Mouse (Mus musculus) stomach, postnatal 0 days (tissue): ENCODE results near the gene Ccm2. TPM values are rescaled to one million over a fixed set of nuclear protein-coding genes. Genes with fewer than 3 reads are reported as not detected.

Experiments
- ATAC-seq: fragments of 200-750 bp; cut with Nextera tagmentation; 2 replicates; pipeline ENCODE4 v1.8.0; 2017; ENCODE audit not compliant: low FRiP score, low TSS enrichment
- DNase-seq: peaks from one replicate; pipeline ENCODE4 v3.0.0-alpha.2; 2016; ENCODE audit warnings: low spot score
- H3K27ac ChIP-seq: fragments of 300-500 bp; sonication (generic); replicated peaks from 2 replicates; pipeline ENCODE4 v1.5.1; 2014; ENCODE audit warnings: mild to moderate bottlenecking, control low read depth
- H3K27me3 ChIP-seq: fragments of 300-500 bp; sonication (generic); 2 replicates; pipeline ENCODE4 v1.6.1; 2014; ENCODE audit warnings: low read length; ENCODE audit not compliant: control insufficient read depth, insufficient read depth
- H3K36me3 ChIP-seq: fragments of 300-500 bp; sonication (generic); 2 replicates; pipeline ENCODE4 v1.6.1; 2014; ENCODE audit warnings: low read length, mixed read lengths; ENCODE audit not compliant: control insufficient read depth, insufficient read depth
- H3K4me1 ChIP-seq: fragments of 300-500 bp; sonication (generic); replicated peaks from 2 replicates; pipeline ENCODE4 v1.6.1; 2014; ENCODE audit warnings: antibody characterized with exemption; ENCODE audit not compliant: control insufficient read depth, insufficient read depth
- H3K4me2 ChIP-seq: fragments of 300-500 bp; sonication (generic); replicated peaks from 2 replicates; pipeline ENCODE4 v1.6.1; 2014; ENCODE audit warnings: low read depth, mild to moderate bottlenecking, control low read depth, moderate library complexity
- H3K4me3 ChIP-seq: fragments of 300-500 bp; sonication (generic); 2 replicates; pipeline ENCODE4 v1.5.1; 2014; ENCODE audit warnings: low read depth, low read length, control low read depth
- H3K9ac ChIP-seq: fragments of 300-500 bp; sonication (generic); 2 replicates; pipeline ENCODE4 v1.6.1; 2014; ENCODE audit warnings: mild to moderate bottlenecking, low read length, control low read depth, mixed read lengths
- H3K9me3 ChIP-seq: fragments of 300-500 bp; sonication (generic); 2 replicates; pipeline ENCODE4 v1.6.1; 2016; ENCODE audit warnings: low read length; ENCODE audit not compliant: control insufficient read depth
- CTCF ChIP-seq: IDR thresholded peaks from 2 replicates; pipeline ENCODE4 v1.5.1; 2016; ENCODE audit warnings: antibody characterized with exemption, low read depth, mild to moderate bottlenecking, moderate library complexity
- EP300 ChIP-seq: optimal IDR thresholded peaks from 2 replicates; pipeline ENCODE3; 2016; ENCODE audit warnings: antibody characterized with exemption
- WGBS: fragments of 180-500 bp; shearing (Covaris S2); extraction: QIAGEN DNeasy Blood & Tissue Kit; methylation state at CpG from one replicate; pipeline ENCODE4 v1.1.7; 2014; 5-methylcytosine and 5-hydroxymethylcytosine counted together
- polyA plus RNA-seq: library from polyadenylated mRNA; unstranded; fragments of >200 nt; fragmentation: Nextera tagmentation; extraction: Ambion mirVana; gene quantifications from 2 replicates; pipeline ENCODE4 v1.2.1, GENCODE M21; 2015

The Ccm2 gene
- polyA plus RNA-seq, 1 experiment from 2014 or later: 45.7 TPM

- WGBS: 12% methylated on average over 10 of the region's 13 CpGs
- peak overlapping the region; percentile 50 for H3K9ac ChIP-seq
- DNase-seq (no peak), ATAC-seq (no peak)
- H3K27ac ChIP-seq: peak overlapping the region; percentile 75
- 0 out of 2 replicates have a peak, but pooled peaks cover 3% of the 10 kb centered on the region for H3K4me1 ChIP-seq
- H3K4me3 ChIP-seq: peak overlapping the region; percentile 37
- no peaks in the 10 kb centered on the region for H3K27me3 ChIP-seq
- peak overlapping the region; percentile 58 for H3K4me2 ChIP-seq
- TF ChIP-seq EP300: no peak
- peak; percentile 65 for TF ChIP-seq CTCF
- H3K9me3 ChIP-seq: no peaks in the 10 kb centered on the region
- no peaks in the 10 kb centered on the region for H3K36me3 ChIP-seq
Observed at GRCm38 (mm10) chr11:6605021-6605481, 58.4 kb downstream of the Ccm2 start.

- Histone ChIP-seq H3K4me2 (peak within 1 kb of the TSS; percentile 58), H3K36me3 (no peaks in the 10 kb centered on the region), H3K4me1 (0 out of 2 replicates have a peak, but pooled peaks cover 3% of the 10 kb centered on the region), H3K9me3 (no peaks in the 10 kb centered on the region), H3K4me3 (peak within 1 kb of the TSS; percentile 37), H3K9ac (peak within 1 kb of the TSS; percentile 50), H3K27ac (peak within 1 kb of the TSS; percentile 75), H3K27me3 (no peaks in the 10 kb centered on the region)
- WGBS: 5% methylated on average over 28 of the region's 41 CpGs
- TF ChIP-seq EP300 (no peak), CTCF (peak; percentile 17; the same call in 1 of the 2 replicates)
- DNase-seq (peak; percentile 58), ATAC-seq (peak; percentile 50; the same call in 1 of the 2 replicates)
Observed at GRCm38 (mm10) chr11:6605491-6606399, 59.1 kb downstream of the Ccm2 start, which contains the start of gene Nacad. Nacad (minus strand) TSS chr11:6606053.

DNA sequence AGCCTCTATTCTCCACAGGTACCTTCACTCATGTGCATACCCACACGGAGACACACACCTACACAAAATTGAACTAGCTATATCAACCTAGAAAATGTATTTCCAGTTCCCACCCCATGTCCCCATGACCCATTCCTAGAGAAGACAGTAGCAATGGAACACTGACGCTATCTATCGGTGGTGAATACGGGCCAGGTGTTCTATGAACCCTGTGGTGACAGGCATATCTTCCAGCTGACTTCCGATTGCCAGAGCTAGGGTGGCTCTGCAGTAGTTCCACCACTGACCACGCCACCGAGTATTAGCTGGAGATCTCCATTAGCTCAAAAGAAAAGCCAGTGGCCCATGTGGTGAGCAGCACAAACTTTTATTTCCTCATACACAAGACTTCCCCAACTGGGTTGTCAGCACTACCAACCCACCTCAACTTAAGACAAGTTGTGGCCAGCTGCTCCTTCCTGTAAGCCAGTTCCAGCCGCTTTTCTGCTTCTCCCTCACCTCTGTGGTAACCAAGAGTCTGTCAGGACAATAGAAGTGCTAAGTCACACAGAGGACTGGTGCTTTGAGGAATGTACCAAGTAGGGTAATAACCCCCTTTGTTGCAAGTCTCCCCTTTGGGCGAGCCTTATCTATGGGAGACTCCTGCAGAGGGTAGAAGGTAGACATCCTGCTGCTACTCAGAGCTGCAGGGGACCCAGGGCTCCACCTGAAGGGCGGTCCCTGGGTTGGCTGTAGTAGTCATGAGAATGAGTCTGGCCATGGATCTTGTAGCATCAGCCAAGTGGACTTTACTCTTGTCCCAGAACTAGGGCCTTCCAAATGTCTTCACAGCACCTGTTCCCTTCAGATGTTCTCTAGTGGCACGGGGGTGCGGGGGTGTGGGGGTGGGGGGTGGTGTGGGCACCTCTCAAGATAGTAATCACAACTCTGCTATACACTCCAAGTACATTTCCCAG is 68.8 kb downstream of the Ccm2 start:
- DNase-seq: no peak
- H3K27ac ChIP-seq: no peak overlapping the region
- no peak overlapping the region for H3K4me2 ChIP-seq
- WGBS: 89% methylated on average over 12 of the region's 12 CpGs
- H3K9me3 ChIP-seq: no peaks in the 10 kb centered on the region
- H3K27me3 ChIP-seq: no peaks in the 10 kb centered on the region
- TF ChIP-seq EP300 (no peak), CTCF (no peak)
- ATAC-seq: peak; percentile 12; the same call in 1 of the 2 replicates
- peaks cover 48% of the 10 kb centered on the region for H3K36me3 ChIP-seq
- H3K4me3 ChIP-seq: no peak overlapping the region
- no peaks in the 10 kb centered on the region for H3K4me1 ChIP-seq
- H3K9ac ChIP-seq: no peak overlapping the region

DNA sequence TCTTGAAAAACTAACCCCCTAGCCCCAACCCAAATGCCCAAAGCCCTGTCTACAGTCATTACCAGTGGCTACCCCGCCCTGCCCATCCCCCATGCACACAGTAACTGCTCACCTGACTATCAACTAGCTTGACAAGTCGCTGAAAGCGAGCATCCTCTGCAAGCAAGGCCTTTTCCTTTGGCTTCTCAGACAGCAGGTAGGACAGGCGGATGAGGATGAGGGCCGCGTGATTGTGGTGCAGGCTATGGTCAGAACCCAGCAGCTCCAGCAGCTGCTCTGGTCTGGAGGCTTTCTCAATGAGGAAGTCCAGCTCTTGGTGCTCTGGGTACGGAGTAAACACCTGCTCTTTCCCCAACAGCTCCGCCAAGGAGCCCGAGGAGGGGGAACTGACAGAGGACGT is 77.0 kb downstream of the Ccm2 start:
- H3K9me3 ChIP-seq: no peaks in the 10 kb centered on the region
- H3K4me1 ChIP-seq: peaks cover 7% of the 10 kb centered on the region
- no peak overlapping the region for H3K27ac ChIP-seq
- no peak overlapping the region for H3K9ac ChIP-seq
- no peak overlapping the region for H3K4me3 ChIP-seq
- TF ChIP-seq CTCF: no peak
- no peak for TF ChIP-seq EP300
- 79% methylated on average over 10 of the region's 10 CpGs for WGBS
- DNase-seq (no peak), ATAC-seq (no peak)
- no peaks in the 10 kb centered on the region for H3K27me3 ChIP-seq
- H3K36me3 ChIP-seq: peaks cover 26% of the 10 kb centered on the region
- H3K4me2 ChIP-seq: peak overlapping the region; percentile 56

DNA sequence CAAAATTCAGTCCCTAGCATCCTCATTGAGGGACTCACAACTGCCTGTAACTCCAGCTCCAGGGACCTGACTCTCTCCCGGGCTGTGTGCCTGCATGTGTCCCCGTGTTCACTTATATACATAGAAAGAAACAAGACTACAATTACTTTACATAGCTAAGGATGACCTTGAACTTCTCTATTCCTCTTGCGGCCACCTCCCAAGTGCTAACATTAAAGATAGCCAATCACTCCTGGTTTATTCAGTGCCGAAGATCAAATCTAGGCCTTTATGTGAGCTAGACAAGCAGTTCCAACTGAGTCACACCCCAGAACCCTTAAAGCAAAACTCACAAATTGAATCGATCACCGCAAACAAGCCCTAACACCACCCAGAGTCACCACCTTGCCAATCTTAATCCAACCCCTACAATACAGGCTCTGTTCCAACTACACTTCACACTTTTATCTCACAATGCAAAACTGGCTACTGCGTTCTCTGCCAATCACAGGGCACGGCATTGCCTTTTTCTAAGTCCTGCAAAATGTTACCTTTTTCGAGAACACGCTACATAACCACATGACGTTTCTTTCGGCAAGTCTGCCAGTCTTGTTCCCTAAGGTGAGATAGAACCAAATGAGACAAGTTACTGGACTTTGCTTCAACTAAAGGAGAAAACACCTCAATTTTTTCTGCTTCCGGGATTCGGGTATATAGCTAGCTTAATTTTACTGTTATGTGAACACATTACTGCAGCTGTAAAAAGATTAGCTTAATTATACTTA is 78.1 kb downstream of the Ccm2 start:
- H3K9me3 ChIP-seq: no peaks in the 10 kb centered on the region
- H3K4me2 ChIP-seq: peak overlapping the region; percentile 56
- ATAC-seq: peak; percentile 8; the same call in 1 of the 2 replicates
- peaks cover 16% of the 10 kb centered on the region for H3K36me3 ChIP-seq
- peak overlapping the region; percentile 53 for H3K27ac ChIP-seq
- peaks cover 7% of the 10 kb centered on the region for H3K4me1 ChIP-seq
- H3K27me3 ChIP-seq: no peaks in the 10 kb centered on the region
- peak overlapping the region; percentile 86 for H3K9ac ChIP-seq
- TF ChIP-seq CTCF (no peak), EP300 (no peak)
- WGBS: 44% methylated on average over 14 of the region's 14 CpGs
- peak; percentile 46 for DNase-seq
- H3K4me3 ChIP-seq: peak overlapping the region; percentile 74
